Mouse (Mus musculus) heart, embryonic 12.5 days (tissue): ENCODE measurements at regions not wholly inside any gene's neighbourhood (a gene's known extent, or its start where the extent isn't known, plus 50 kb on each side); places are given as distances from the start of the nearest gene placed in this dataset.

Source experiments
- ATAC-seq: fragments of 200-750 bp; cut with Nextera tagmentation; 2 replicates; pipeline ENCODE4 v1.8.0; 2017; ENCODE audit warnings: moderate TSS enrichment, moderate library complexity; ENCODE audit not compliant: insufficient number of reproducible peaks, low FRiP score
- H3K27ac ChIP-seq: fragments of 300-500 bp; sonication (generic); 2 replicates; pipeline ENCODE4 v1.5.1; 2016; ENCODE audit warnings: mild to moderate bottlenecking, moderate library complexity; ENCODE audit not compliant: poor library complexity, severe bottlenecking
- H3K27me3 ChIP-seq: fragments of 300-500 bp; sonication (generic); replicated peaks from 2 replicates; pipeline ENCODE4 v1.6.1; 2016; ENCODE audit warnings: mild to moderate bottlenecking, moderate library complexity
- H3K36me3 ChIP-seq: fragments of 300-500 bp; sonication (generic); 2 replicates; pipeline ENCODE4 v1.6.1; 2016; ENCODE audit warnings: mild to moderate bottlenecking, moderate library complexity
- H3K4me1 ChIP-seq: fragments of 300-500 bp; sonication (generic); replicated peaks from 2 replicates; pipeline ENCODE4 v1.6.1; 2016; ENCODE audit warnings: mild to moderate bottlenecking
- H3K4me2 ChIP-seq: fragments of 300-500 bp; sonication (generic); 2 replicates; pipeline ENCODE4 v1.6.1; 2016; ENCODE audit warnings: mild to moderate bottlenecking, moderate library complexity
- H3K4me3 ChIP-seq: fragments of 300-500 bp; sonication (generic); 2 replicates; pipeline ENCODE4 v1.5.1; 2016; ENCODE audit warnings: mild to moderate bottlenecking
- H3K9ac ChIP-seq: fragments of 300-500 bp; sonication (generic); 2 replicates; pipeline ENCODE4 v1.6.1; 2016; ENCODE audit warnings: mild to moderate bottlenecking, moderate library complexity
- H3K9me3 ChIP-seq: fragments of 300-500 bp; sonication (generic); replicated peaks from 2 replicates; pipeline ENCODE4 v1.6.1; 2016; ENCODE audit warnings: mild to moderate bottlenecking, moderate library complexity
- WGBS: fragments of 180-500 bp; shearing (Covaris S2); methylation state at CpG from one replicate; pipeline ENCODE4 v1.1.7; 2016; 5-methylcytosine and 5-hydroxymethylcytosine counted together

DNA sequence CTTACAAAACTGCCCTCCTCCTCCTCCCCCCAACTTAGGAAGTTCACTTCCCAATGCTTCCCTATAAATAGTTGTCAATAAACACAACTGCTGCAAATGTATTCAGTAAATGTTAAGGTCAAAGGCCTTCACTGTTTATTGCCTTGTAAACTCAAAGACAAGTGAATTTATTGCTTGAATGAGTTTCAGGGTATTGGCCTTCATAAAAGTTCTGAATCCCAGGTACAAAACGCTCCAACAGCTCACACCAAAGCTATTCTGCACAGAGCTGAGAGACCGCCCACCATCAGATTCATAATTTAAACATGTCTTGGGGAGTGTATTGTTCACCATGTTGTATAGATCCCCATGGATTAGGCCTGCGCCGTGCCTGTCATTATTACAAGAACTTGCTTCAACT is 53.9 kb upstream of the Cdkn3 start:
- 89% methylated on average over 4 of the region's 4 CpGs for WGBS
- Histone ChIP-seq H3K4me3 (no peak overlapping the region), H3K9ac (no peak overlapping the region), H3K4me1 (peaks cover 16% of the 10 kb centered on the region), H3K9me3 (no peaks in the 10 kb centered on the region), H3K27ac (no peak overlapping the region), H3K4me2 (no peak overlapping the region), H3K36me3 (no peaks in the 10 kb centered on the region), H3K27me3 (no peaks in the 10 kb centered on the region)
- ATAC-seq = no peak

DNA sequence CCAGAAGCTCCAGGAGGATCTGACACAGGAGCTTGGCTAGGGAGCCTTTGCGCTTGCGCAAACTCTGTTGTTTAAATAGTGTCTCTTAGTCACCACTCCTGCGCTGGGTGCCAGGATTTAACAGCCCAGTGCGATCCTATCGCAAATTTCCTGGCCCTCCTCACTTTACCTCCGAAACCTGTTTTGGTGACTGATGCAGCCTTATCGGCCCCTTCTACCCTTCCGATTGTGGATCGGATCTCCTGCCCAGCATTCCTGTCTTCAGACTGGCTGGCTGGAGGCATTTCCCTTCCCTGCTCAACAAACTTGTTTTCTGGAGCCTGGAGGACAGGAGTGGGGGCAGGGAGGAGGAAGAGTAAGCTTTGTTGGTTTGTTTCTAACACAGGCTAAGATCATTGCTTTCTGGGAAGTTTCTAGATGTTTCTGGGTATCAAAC is 56.0 kb upstream of the Cdkn3 start:
- H3K9ac ChIP-seq = 0 out of 2 replicates have a peak overlapping the region, but pooled peaks have one; percentile 37
- peak overlapping the region; percentile 60 for H3K4me2 ChIP-seq
- no peaks in the 10 kb centered on the region for H3K27me3 ChIP-seq
- H3K27ac ChIP-seq = no peak overlapping the region
- H3K36me3 ChIP-seq = no peaks in the 10 kb centered on the region
- ATAC-seq = 0 out of 2 replicates have a peak, but pooled peaks have one; percentile 11
- H3K9me3 ChIP-seq = no peaks in the 10 kb centered on the region
- 21% methylated on average over 9 of the region's 9 CpGs for WGBS
- peak overlapping the region; percentile 28; the same call in 1 of the 2 replicates for H3K4me3 ChIP-seq
- peaks cover 9% of the 10 kb centered on the region for H3K4me1 ChIP-seq

GRCm38 (mm10) chr14:46702669-46703435 is 57.5 kb upstream of the Cdkn3 start:
- no peaks in the 10 kb centered on the region for H3K27me3 ChIP-seq
- ATAC-seq = no peak
- H3K4me3 ChIP-seq = no peak overlapping the region
- no peaks in the 10 kb centered on the region for H3K36me3 ChIP-seq
- H3K9me3 ChIP-seq = no peaks in the 10 kb centered on the region
- no peak overlapping the region for H3K4me2 ChIP-seq
- no peak overlapping the region for H3K27ac ChIP-seq
- H3K4me1 ChIP-seq = peaks cover 9% of the 10 kb centered on the region
- 27% methylated on average over 17 of the region's 17 CpGs for WGBS
- H3K9ac ChIP-seq = no peak overlapping the region

DNA sequence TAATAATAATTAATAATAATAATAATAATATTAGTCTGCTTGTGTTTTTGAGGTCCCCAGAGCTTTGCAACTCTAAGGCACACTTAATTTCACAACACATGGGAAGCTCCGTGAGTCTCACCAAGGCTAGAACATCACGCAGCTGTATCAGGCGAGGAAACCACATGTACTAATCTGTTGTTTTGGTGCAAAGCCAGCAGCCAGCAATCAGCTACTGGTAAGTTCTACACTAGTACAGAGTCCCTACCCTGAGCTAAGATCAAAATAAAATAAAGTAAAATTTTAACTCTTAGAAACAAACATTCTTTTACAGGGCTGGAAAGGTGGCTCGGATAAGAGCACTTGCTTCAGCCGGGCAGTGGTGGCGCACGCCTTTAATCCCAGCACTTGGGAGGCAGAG is 67.8 kb upstream of the Cdkn3 start:
- Histone ChIP-seq H3K9me3 (no peaks in the 10 kb centered on the region), H3K4me2 (no peak overlapping the region), H3K27me3 (no peaks in the 10 kb centered on the region), H3K4me1 (no peaks in the 10 kb centered on the region), H3K27ac (no peak overlapping the region), H3K36me3 (no peaks in the 10 kb centered on the region), H3K9ac (no peak overlapping the region), H3K4me3 (no peak overlapping the region)
- ATAC-seq = no peak
- 89% methylated on average over 7 of the region's 7 CpGs for WGBS

GRCm38 (mm10) chr14:46692067-46692466 is 68.3 kb upstream of the Cdkn3 start:
- Histone ChIP-seq H3K4me3 (no peak overlapping the region), H3K4me1 (no peaks in the 10 kb centered on the region), H3K36me3 (no peaks in the 10 kb centered on the region), H3K27ac (no peak overlapping the region), H3K27me3 (no peaks in the 10 kb centered on the region), H3K9me3 (no peaks in the 10 kb centered on the region), H3K9ac (no peak overlapping the region), H3K4me2 (no peak overlapping the region)
- ATAC-seq = no peak
- 86% methylated on average over 2 of the region's 2 CpGs for WGBS

GRCm38 (mm10) chr14:46682728-46683127 is 77.6 kb upstream of the Cdkn3 start:
- Histone ChIP-seq H3K4me3 (no peak overlapping the region), H3K27ac (no peak overlapping the region), H3K4me1 (peaks cover 13% of the 10 kb centered on the region), H3K27me3 (no peaks in the 10 kb centered on the region), H3K4me2 (no peak overlapping the region), H3K9me3 (no peaks in the 10 kb centered on the region), H3K9ac (no peak overlapping the region), H3K36me3 (no peaks in the 10 kb centered on the region)
- ATAC-seq = no peak
- 77% methylated on average over 6 of the region's 6 CpGs for WGBS

GRCm38 (mm10) chr14:46678935-46679334 is 81.4 kb upstream of the Cdkn3 start:
- no peak overlapping the region for H3K4me3 ChIP-seq
- no peak for ATAC-seq
- H3K27ac ChIP-seq = no peak overlapping the region
- no peaks in the 10 kb centered on the region for H3K36me3 ChIP-seq
- 40% methylated on average over 4 of the region's 4 CpGs for WGBS
- peaks cover 22% of the 10 kb centered on the region for H3K4me1 ChIP-seq
- no peaks in the 10 kb centered on the region for H3K9me3 ChIP-seq
- no peak overlapping the region for H3K9ac ChIP-seq
- no peaks in the 10 kb centered on the region for H3K27me3 ChIP-seq
- H3K4me2 ChIP-seq = no peak overlapping the region

DNA sequence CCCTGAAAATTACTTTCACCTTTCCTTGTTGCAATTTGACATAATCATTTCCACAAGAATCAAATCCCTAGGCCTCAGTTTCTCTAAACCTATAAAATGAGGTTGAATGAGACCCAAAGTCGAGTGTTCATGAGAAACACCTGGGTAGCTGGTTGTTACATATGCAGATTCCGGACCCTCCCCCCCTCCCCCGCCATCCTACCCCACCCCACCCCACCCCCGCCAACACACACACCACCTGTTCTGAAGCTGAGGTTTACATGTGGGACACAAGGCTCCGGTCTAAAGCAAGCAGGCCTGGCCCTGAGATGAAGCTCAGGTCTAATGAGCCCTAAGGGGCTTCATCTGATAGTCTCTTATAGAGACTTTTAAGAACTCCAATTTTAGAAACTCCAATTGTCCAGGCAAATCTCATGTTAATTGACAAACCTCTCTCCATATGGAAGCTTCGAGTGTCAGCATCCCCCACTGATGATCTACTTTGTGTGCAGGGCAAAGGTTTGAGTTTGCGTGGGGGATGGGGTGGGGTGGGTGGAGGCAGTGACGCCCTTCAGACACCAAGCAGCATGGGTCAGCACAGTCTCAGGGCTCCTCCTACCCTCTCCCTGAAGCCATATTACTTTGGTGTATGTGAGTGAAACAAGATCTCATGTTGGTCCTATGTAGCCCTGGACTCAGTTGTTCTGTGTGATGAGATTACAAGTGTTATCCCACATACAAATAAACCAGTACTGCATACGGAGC is 88.7 kb upstream of the Cdkn3 start:
- no peak overlapping the region for H3K9ac ChIP-seq
- H3K4me2 ChIP-seq = no peak overlapping the region
- H3K4me1 ChIP-seq = peaks cover 19% of the 10 kb centered on the region
- peaks cover 13% of the 10 kb centered on the region for H3K9me3 ChIP-seq
- H3K4me3 ChIP-seq = no peak overlapping the region
- H3K27ac ChIP-seq = no peak overlapping the region
- 87% methylated on average over 9 of the region's 9 CpGs for WGBS
- no peaks in the 10 kb centered on the region for H3K36me3 ChIP-seq
- no peak for ATAC-seq
- H3K27me3 ChIP-seq = no peaks in the 10 kb centered on the region

DNA sequence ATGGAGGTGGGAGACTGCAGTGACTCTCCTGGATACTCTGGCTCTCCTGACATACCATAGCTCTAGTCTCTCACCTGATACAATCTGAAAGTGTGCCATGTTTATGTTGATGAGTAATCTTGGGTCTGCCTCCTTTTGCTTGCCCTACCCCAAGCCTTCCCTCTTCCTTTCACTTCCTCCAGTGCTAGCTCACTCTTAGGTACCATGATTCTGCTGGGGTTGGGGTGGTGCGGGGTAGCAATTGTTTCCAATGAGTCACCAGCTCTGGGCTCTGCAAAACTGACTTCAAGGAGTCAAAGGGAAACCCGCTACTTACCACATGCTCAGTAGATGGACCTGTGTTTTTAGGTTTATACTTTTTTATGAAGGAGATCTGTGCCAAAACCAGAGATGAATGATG is 89.3 kb upstream of the Cdkn3 start:
- H3K36me3 ChIP-seq = no peaks in the 10 kb centered on the region
- ATAC-seq = no peak
- no peak overlapping the region for H3K4me2 ChIP-seq
- H3K9me3 ChIP-seq = peaks cover 13% of the 10 kb centered on the region
- H3K27me3 ChIP-seq = no peaks in the 10 kb centered on the region
- H3K4me3 ChIP-seq = no peak overlapping the region
- peaks cover 19% of the 10 kb centered on the region for H3K4me1 ChIP-seq
- H3K9ac ChIP-seq = no peak overlapping the region
- WGBS = 84% methylated on average over 2 of the region's 2 CpGs
- H3K27ac ChIP-seq = peak overlapping the region; percentile 11; the same call in 1 of the 2 replicates

DNA sequence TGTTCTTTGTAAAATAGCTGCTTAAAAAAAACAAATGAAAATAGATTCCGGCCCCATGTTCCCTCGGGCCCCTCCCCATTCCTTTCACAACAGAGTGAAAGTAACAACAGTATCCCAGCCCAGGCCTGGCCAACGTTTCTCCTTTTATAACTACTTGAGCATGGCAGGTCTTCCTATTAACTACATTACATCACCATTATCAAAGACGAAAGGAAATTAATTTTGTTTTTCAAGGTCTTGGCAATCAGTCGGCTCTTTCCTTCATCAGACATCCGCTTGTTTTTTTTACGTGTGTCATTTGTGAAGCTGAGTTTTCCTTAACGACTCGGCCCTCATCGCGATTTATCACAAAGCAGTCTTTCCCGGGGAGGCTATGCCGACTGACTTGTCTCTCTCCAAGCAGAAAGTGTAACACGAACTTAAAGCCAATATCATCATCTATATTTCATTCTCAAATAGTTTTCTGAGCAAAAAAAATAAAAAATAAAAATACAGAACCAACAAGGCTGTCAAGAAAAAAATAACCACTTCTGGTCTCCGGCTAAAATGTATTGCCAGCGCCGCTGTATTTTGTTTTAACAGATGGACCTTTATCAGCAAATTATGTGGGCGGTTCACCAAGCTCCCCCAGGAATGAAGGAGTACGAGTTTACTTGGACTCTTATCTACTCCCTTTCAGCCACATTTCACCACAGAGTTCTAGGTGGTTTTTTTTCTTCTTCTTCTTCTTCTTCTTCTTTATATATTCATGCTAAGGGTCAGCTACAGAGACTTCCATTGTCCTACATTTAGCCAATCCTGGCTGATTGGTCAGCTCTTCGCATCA is 89.9 kb upstream of the Cdkn3 start:
- H3K27ac ChIP-seq = 0 out of 2 replicates have a peak overlapping the region, but pooled peaks have one; percentile 11
- no peak overlapping the region for H3K4me3 ChIP-seq
- peaks cover 19% of the 10 kb centered on the region for H3K4me1 ChIP-seq
- no peak for ATAC-seq
- no peaks in the 10 kb centered on the region for H3K36me3 ChIP-seq
- H3K9me3 ChIP-seq = peaks cover 13% of the 10 kb centered on the region
- H3K4me2 ChIP-seq = no peak overlapping the region
- no peaks in the 10 kb centered on the region for H3K27me3 ChIP-seq
- 55% methylated on average over 20 of the region's 20 CpGs for WGBS
- H3K9ac ChIP-seq = no peak overlapping the region

GRCm38 (mm10) chr14:46668275-46668674 is 92.1 kb upstream of the Cdkn3 start:
- no peak overlapping the region for H3K4me3 ChIP-seq
- H3K4me2 ChIP-seq = no peak overlapping the region
- H3K4me1 ChIP-seq = peaks cover 7% of the 10 kb centered on the region; the same call in 1 of the 2 replicates
- H3K9me3 ChIP-seq = peaks cover 13% of the 10 kb centered on the region
- H3K36me3 ChIP-seq = no peaks in the 10 kb centered on the region
- ATAC-seq = no peak
- no peaks in the 10 kb centered on the region for H3K27me3 ChIP-seq
- 86% methylated on average over 3 of the region's 3 CpGs for WGBS
- no peak overlapping the region for H3K27ac ChIP-seq
- H3K9ac ChIP-seq = no peak overlapping the region
